Mouse (Mus musculus) bone marrow, adult 2 months (tissue): ENCODE measurements around the gene Ctnnbip1.
A peak's percentile ranks its signal among the peaks of the same experiment; 100 is the strongest.

Experiments used
- CTCF ChIP-seq: fragments of 200-500 bp; IDR thresholded peaks from 2 replicates; pipeline ENCODE4 v1.5.1; 2011; ENCODE audit warnings: low read length, control low read depth; ENCODE audit not compliant: control insufficient read depth, insufficient read depth
- POLR2A ChIP-seq: fragments of 200-500 bp; IDR thresholded peaks from 2 replicates; pipeline ENCODE4 v1.6.1; 2011; ENCODE audit warnings: low read depth, mild to moderate bottlenecking, control low read depth, low read length, borderline replicate concordance; ENCODE audit not compliant: control insufficient read depth

DNA sequence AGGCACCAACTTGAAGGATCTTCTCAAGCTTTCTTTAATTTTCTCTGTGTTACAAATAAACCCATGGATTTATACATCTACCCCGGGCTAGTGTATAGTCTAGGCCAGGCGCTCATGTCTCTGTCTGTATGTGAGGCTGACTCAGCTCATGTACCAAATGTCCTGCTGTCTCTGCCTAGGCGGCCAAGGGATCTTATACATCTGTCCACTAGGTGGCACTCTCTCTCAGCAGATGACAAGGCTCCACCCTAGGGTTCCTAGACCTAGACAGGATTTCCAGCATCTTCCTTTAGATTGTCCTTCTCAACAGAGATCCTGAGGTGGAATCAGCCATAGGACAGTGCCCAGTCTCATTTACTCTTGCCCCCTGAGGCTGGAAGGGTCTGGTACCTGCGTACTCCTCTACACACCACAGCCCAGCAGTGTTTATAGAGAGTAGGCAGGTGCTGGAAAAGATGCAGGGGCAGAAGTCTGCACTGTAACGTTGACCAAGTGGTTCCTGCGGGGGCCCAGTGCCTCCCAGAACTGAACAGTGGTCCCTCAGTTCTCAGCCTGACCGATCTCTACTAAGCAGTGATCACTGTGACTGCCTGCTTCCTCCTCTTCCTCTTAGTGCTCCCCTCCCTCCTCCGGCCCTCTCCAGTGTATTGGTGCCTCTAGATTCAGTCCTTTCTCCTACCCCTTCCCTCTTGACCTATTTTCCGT is 31.3 kb downstream of the Ctnnbip1 start:
- TF ChIP-seq POLR2A (no peak), CTCF (peak; percentile 86)
